Mouse (Mus musculus) forebrain, embryonic 14.5 days (tissue): ENCODE data around the gene Map3k13. TPM values are rescaled to one million over a fixed set of nuclear protein-coding genes. Genes with fewer than 3 reads are reported as not detected.

Experiments used
- ATAC-seq: fragments of 200-750 bp; cut with Nextera tagmentation; 2 replicates; pipeline ENCODE4 v1.8.0; 2017; ENCODE audit warnings: mild to moderate bottlenecking, moderate library complexity
- DNase-seq: peaks from one replicate; pipeline ENCODE4 v3.0.0-alpha.2; 2015; ENCODE audit warnings: low spot score
- H3K27ac ChIP-seq: fragments of 300-500 bp; sonication (generic); 2 replicates; pipeline ENCODE4 v1.5.1; 2014; ENCODE audit warnings: low read depth, mild to moderate bottlenecking, control low read depth, low read length, moderate library complexity
- H3K27me3 ChIP-seq: fragments of 300-500 bp; sonication (generic); replicated peaks from 2 replicates; pipeline ENCODE4 v1.6.1; 2014; ENCODE audit warnings: low read length, control low read depth, mixed read lengths; ENCODE audit not compliant: control insufficient read depth, insufficient read depth
- H3K36me3 ChIP-seq: fragments of 300-500 bp; sonication (generic); 2 replicates; pipeline ENCODE4 v1.6.1; 2014; ENCODE audit warnings: low read length, control low read depth; ENCODE audit not compliant: control insufficient read depth, insufficient read depth
- H3K4me1 ChIP-seq: fragments of 300-500 bp; sonication (generic); 2 replicates; pipeline ENCODE4 v1.6.1; 2014; ENCODE audit warnings: antibody characterized with exemption, low read length, control low read depth; ENCODE audit not compliant: control insufficient read depth, insufficient read depth
- H3K4me2 ChIP-seq: fragments of 300-500 bp; sonication (generic); 2 replicates; pipeline ENCODE4 v1.6.1; 2014; ENCODE audit warnings: mild to moderate bottlenecking, control low read depth, low read length
- H3K4me3 ChIP-seq: fragments of 300-500 bp; sonication (generic); 2 replicates; pipeline ENCODE4 v1.5.1; 2014; ENCODE audit warnings: low read depth, low read length, control low read depth
- H3K9ac ChIP-seq: fragments of 300-500 bp; sonication (generic); 2 replicates; pipeline ENCODE4 v1.6.1; 2014; ENCODE audit warnings: mild to moderate bottlenecking, low read length, control low read depth, moderate library complexity
- H3K9me3 ChIP-seq: fragments of 300-500 bp; sonication (generic); replicated peaks from 2 replicates; pipeline ENCODE4 v1.6.1; 2016; ENCODE audit warnings: low read length, control low read depth, mixed read lengths; ENCODE audit not compliant: control insufficient read depth
- WGBS: fragments of 180-500 bp; shearing (Covaris S2); extraction: QIAGEN DNeasy Blood & Tissue Kit; methylation state at CpG from one replicate; pipeline ENCODE4 v1.1.7; 2014; 5-methylcytosine and 5-hydroxymethylcytosine counted together
- polyA plus RNA-seq: library from polyadenylated mRNA; unstranded; fragments of >200 nt; fragmentation: Nextera tagmentation; extraction: Ambion mirVana; gene quantifications from 2 replicates; pipeline ENCODE4 v1.2.1, GENCODE M21; 2014

Map3k13 gene
- polyA plus RNA-seq, 1 experiment from 2014 or later, result 4.2 TPM

DNA sequence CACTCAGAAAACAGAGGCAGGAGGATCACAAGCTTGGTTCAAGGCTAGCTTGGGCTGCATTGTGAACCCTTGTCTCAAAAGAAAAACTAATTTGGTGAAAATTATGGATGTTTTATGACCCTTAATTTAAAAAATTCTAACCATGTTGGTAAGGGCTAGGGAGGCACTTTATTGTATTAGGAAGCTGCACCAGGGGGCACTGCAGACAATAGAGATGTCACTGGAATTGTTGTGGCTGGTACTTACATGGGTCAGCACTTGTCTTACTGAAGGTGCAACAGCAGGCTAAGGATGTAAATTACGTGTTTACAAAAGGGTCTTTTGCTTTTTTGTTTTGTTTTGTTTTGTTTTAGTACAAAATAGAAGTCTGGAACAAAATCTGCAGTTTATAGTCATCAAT, 39.3 kb downstream of the Map3k13 start:
- Histone ChIP-seq H3K27me3 (no peaks in the 10 kb centered on the region), H3K4me3 (no peak overlapping the region), H3K4me2 (no peak overlapping the region), H3K27ac (no peak overlapping the region), H3K9ac (no peak overlapping the region), H3K36me3 (no peaks in the 10 kb centered on the region), H3K9me3 (no peaks in the 10 kb centered on the region), H3K4me1 (no peaks in the 10 kb centered on the region)
- DNase-seq (no peak), ATAC-seq (no peak)
- 68% methylated on average over 1 of the region's 1 CpGs for WGBS

DNA sequence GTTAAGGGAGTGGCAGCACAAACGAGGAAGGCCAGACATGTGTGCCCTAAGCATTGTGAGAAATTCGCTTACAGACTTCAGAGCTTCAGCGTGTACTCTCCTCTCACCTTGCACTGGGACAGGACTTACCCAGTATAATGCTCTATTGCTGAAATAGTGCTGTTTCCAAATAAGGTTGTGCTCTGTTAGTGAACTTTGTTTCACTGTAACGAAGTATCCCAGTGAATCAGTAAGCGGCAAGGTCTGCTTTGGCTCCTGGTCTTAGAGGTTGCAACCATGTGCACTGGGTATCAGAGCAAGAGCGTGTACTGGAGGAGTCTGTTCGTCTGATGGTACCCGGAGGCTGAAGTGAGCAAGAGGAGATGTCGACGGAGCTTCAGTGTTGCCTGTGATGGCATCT, 39.8 kb downstream of the Map3k13 start:
- no peaks in the 10 kb centered on the region for H3K4me1 ChIP-seq
- H3K27me3 ChIP-seq, result no peaks in the 10 kb centered on the region
- ATAC-seq (no peak), DNase-seq (no peak)
- H3K4me2 ChIP-seq, result no peak overlapping the region
- no peaks in the 10 kb centered on the region for H3K9me3 ChIP-seq
- no peak overlapping the region for H3K9ac ChIP-seq
- H3K4me3 ChIP-seq, result no peak overlapping the region
- no peaks in the 10 kb centered on the region for H3K36me3 ChIP-seq
- no peak overlapping the region for H3K27ac ChIP-seq
- WGBS, result 69% methylated on average over 10 of the region's 10 CpGs

DNA sequence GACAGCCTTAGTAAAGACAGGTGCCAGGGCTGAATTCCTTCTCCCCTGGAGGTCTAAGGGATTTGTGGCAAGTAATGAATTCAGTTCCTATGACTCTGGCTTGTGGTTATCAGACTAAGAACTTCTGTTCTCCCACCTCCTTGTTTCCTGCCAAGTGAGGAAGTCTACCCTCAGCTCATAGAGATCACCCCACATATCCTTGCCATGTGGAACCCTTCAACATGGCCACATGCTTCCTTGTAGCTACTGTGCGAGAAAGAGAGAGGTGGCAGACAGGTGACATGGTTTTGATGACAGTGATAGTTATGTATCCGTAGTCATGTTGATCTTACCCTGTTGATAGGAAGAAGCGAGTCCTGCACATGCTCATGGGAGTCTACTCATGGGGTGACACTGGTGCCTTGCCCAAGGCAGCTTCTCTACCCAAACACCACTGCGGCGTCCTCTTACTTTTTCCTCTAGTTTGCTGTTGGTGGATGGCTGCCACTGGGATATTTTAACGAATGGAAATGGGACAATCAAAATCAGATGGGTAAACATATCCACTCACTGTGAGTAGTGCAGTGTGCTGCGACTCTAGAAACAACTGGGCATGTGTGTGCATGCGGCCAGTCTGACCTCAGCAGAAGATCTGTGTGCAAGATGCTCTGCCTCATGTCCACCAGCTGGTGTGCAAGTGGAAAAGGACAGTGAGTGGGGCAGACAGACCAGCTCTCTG, 40.9 kb downstream of the Map3k13 start:
- Histone ChIP-seq H3K9ac (no peak overlapping the region), H3K4me3 (no peak overlapping the region), H3K27me3 (no peaks in the 10 kb centered on the region), H3K4me1 (no peaks in the 10 kb centered on the region), H3K27ac (no peak overlapping the region), H3K4me2 (no peak overlapping the region), H3K9me3 (no peaks in the 10 kb centered on the region), H3K36me3 (no peaks in the 10 kb centered on the region)
- WGBS, result 85% methylated on average over 8 of the region's 8 CpGs
- no peak for DNase-seq
- no peak for ATAC-seq

DNA sequence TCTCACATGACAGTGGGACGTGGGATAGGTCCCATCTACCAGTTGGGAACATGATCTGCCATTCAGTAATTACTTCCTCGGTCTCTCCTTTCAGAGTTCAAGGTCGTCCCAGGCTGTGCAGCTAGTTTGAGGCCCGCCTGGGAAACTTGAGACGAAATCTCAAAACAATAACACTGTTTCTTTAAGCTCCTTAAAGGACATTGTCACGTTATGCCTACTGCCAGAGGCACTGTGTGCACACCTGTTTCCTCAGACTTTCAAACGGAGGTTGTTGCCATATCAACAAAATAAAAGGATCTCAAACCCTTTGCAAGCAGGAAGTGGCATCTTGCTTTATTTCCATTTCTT, 41.4 kb downstream of the Map3k13 start:
- no peaks in the 10 kb centered on the region for H3K4me1 ChIP-seq
- H3K4me3 ChIP-seq, result no peak overlapping the region
- DNase-seq (no peak), ATAC-seq (no peak)
- H3K9ac ChIP-seq, result no peak overlapping the region
- no peak overlapping the region for H3K4me2 ChIP-seq
- H3K27ac ChIP-seq, result no peak overlapping the region
- H3K9me3 ChIP-seq, result no peaks in the 10 kb centered on the region
- H3K36me3 ChIP-seq, result no peaks in the 10 kb centered on the region
- no peaks in the 10 kb centered on the region for H3K27me3 ChIP-seq
- WGBS, result 43% methylated on average over 7 of the region's 7 CpGs

DNA sequence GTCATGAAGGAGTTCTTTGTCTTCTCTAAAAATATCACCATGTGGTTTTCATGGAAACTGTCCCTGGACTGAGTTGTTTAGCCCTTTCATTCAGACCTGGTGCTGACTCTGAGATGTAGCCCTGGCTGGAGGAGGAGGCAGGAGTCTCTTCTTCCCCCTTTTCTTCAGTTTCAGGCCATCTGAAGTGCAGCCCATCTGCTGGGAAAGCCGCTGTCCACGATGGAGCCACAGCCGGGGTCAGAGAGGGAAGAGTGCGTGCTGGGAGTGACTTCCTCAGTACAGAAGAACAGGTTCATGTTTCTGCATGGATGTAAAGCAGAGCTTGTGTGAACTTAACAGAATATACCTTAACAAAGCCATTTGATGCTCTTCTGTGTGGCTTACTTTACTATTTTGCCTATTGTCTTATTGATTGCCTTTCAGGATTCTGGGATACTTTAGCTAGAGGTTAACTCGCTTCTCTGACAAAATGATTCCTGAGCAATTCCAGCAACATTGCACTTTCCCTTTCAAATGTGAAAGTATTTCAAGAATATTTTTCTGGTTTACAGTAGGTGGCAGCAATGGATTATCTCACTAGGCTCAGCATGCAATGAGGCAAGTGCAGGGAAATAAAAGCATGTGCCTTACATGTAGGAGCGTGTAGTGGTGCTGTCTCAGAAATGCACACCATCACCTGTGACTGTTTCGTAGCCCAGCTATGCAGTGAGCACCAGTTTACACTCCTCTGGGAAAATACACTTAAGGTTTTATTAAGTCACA, 42.3 kb downstream of the Map3k13 start:
- 64% methylated on average over 7 of the region's 7 CpGs for WGBS
- peak; percentile 82 for DNase-seq

DNA sequence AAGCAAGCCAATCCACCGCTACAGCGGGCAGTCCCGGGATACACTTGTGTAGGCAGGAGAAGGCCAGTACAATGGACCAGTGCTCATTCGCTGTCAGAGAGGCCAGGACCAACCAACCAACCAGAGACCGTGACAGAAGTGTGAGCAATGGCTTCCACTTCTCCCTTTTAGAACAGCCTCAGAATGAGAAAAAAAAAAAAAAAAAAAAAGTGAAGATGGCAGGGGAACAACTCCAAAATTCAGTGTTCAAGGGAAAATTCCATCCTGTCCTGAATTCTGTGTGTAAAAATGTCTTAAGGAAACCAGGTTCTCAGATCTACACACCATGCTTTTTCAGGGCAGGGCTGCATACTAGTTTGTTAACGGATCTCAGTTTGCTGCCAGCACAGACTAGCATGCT, 43.5 kb downstream of the Map3k13 start:
- Histone ChIP-seq H3K4me1 (no peaks in the 10 kb centered on the region), H3K4me3 (no peak overlapping the region), H3K27me3 (no peaks in the 10 kb centered on the region), H3K4me2 (no peak overlapping the region), H3K9ac (no peak overlapping the region), H3K27ac (no peak overlapping the region), H3K36me3 (no peaks in the 10 kb centered on the region), H3K9me3 (no peaks in the 10 kb centered on the region)
- 83% methylated on average over 6 of the region's 6 CpGs for WGBS
- no peak for ATAC-seq
- DNase-seq, result no peak

More for the DNA sequence above, 42.3 kb downstream of the Map3k13 start:
- H3K4me3 ChIP-seq, result no peak overlapping the region
- H3K4me2 ChIP-seq, result no peak overlapping the region
- H3K9ac ChIP-seq, result no peak overlapping the region
- no peaks in the 10 kb centered on the region for H3K9me3 ChIP-seq
- H3K27me3 ChIP-seq, result no peaks in the 10 kb centered on the region
- no peak overlapping the region for H3K27ac ChIP-seq
- no peaks in the 10 kb centered on the region for H3K4me1 ChIP-seq
- no peaks in the 10 kb centered on the region for H3K36me3 ChIP-seq
- peak; percentile 73; the same call in 1 of the 2 replicates for ATAC-seq

DNA sequence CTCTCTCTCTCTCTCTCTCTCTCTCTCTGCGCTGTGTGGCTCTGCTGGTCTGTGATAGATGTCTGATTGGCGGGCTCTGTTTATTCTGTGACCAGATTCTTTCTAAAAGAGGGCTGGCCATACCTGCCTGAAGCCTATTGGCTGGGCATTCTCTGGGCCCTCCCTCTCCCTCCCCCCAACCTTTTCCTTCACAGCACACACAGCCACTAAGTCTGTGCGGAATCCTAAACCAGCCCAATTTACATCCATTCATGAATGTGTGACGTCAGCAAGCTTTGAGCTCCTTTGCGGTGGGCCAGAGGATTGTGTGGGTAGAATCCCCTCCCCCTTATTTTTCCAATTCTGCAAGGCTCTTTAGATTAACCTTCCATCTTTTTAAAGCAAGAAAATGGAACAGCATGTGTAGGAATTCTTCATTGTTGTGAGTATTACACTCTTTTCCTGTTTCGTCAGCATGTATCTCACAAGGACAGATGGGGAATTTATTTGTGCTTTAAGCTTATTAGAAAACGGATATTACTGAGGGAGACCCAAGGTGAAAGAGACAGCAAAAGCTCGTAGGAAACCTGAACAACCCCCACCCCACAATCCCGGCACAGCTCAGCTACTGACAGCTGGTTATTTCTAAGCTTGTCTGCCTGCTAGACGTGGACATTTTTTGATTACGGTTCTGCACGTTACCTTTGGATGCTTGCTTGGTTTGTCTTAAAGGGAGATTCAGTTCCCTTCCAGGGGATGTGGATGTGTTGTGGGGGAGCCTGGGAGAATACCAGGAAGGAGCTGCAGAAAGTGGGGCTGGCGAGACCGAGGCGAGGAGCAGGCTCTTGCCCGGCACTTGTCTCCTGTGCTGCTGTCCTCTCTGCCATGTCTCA, 51.9 kb downstream of the Map3k13 start:
- Histone ChIP-seq H3K4me1 (peaks cover 3% of the 10 kb centered on the region; the same call in 1 of the 2 replicates), H3K36me3 (no peaks in the 10 kb centered on the region), H3K27ac (peak overlapping the region; percentile 90), H3K9ac (peak overlapping the region; percentile 73), H3K4me2 (peak overlapping the region; percentile 65), H3K4me3 (peak overlapping the region; percentile 50), H3K9me3 (no peaks in the 10 kb centered on the region), H3K27me3 (no peaks in the 10 kb centered on the region)
- ATAC-seq (peak; percentile 100), DNase-seq (peak; percentile 98)
- whole genome bisulfite sequencing, result under 1% methylated on average over 16 of the region's 16 CpGs

DNA sequence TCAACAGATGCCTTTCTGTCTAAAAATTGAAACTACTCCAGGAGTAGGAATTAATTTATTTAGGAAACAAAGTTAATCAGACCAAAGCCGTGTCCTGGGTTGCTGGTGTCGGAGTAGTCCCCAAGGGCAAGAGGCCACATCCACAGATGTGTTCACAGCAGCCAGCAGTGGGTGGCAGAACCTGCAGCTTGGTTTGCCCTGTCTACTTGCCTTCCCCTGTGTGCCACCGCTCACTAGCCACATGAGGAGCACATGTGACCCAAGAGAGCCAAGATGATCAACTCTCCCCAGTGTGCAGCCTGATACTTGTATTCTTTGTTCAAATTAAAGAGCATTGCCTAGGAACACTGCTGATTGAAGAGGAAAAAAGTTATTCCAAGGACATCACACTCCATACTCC, 54.3 kb downstream of the Map3k13 start:
- Histone ChIP-seq H3K4me2 (no peak overlapping the region), H3K9ac (no peak overlapping the region), H3K4me3 (no peak overlapping the region), H3K9me3 (no peaks in the 10 kb centered on the region), H3K27me3 (no peaks in the 10 kb centered on the region), H3K4me1 (peaks cover 3% of the 10 kb centered on the region), H3K27ac (no peak overlapping the region), H3K36me3 (no peaks in the 10 kb centered on the region)
- no peak for DNase-seq
- 85% methylated on average over 3 of the region's 3 CpGs for WGBS
- ATAC-seq, result no peak
